Mouse (Mus musculus): ENCODE results near the gene Pcyt1a. TPM values are rescaled to one million over a fixed set of nuclear protein-coding genes. Genes with fewer than 3 reads are reported as not detected.

Pcyt1a gene
- total and polyA plus RNA-seq, 3 experiments, result 36.9 to 53.7 TPM; not detected in 1

- H3K27me3 ChIP-seq (ENCODE audit: control insufficient read depth in 1 of 2, insufficient read depth in 2 of 2, low read length in 2 of 2), result no peaks in the 10 kb centered on the region
- no peak overlapping the region for H3K9ac ChIP-seq (ENCODE audit: control insufficient read depth, low read depth, low read length, poor library complexity, severe bottlenecking)
- peak; percentile 42 for DNase-seq (ENCODE audit: low read depth, low spot score)
- peaks cover 8 to 44% of the 10 kb centered on the region in 2 experiments for H3K36me3 ChIP-seq (ENCODE audit: control insufficient read depth in 1 of 2, insufficient read depth in 2 of 2, low read length in 2 of 2)
- no peaks in the 10 kb centered on the region for H3K79me2 ChIP-seq (ENCODE audit: control insufficient read depth, insufficient read depth, low read length, poor library complexity)
- TF ChIP-seq GATA1 (IDR thresholded peaks at IDR 0.05; ENCODE audit: low read depth, low read length) (peak; percentile 75), EP300 (IDR thresholded peaks at IDR 0.05; ENCODE audit: low read depth in 1 of 2, low read length in 2 of 2) (peak; percentile 86 to 87), RCOR1 (IDR thresholded peaks at IDR 0.05; ENCODE audit: low read depth, low read length) (peak; percentile 70), CHD2 (IDR thresholded peaks at IDR 0.05; ENCODE audit: low read length) (no peak), ETS1 (IDR thresholded peaks at IDR 0.05; ENCODE audit: low read depth, low read length) (0 out of 2 replicates have a peak, but pooled peaks have one; percentile 15), KAT2A (conservative IDR thresholded peaks at IDR 0.05; ENCODE audit: low read depth, low read length) (peak; percentile 21; the same call in 1 of the 2 replicates), HCFC1 (IDR thresholded peaks at IDR 0.05; ENCODE audit: low read depth, low read length) (no peak), USF2 (IDR thresholded peaks at IDR 0.05; ENCODE audit: borderline replicate concordance in 1 of 2, insufficient read depth in 1 of 2, low read depth in 1 of 2, low read length in 2 of 2) (no peak), TCF12 (IDR thresholded peaks at IDR 0.05; ENCODE audit: low read depth, low read length) (peak; percentile 78), SIN3A (IDR thresholded peaks at IDR 0.05; ENCODE audit: low read length) (peak; percentile 50; the same call in 1 of the 2 replicates), MYB (IDR thresholded peaks at IDR 0.05; ENCODE audit: low read depth, low read length) (peak; percentile 70)
- peak overlapping the region; percentile 61; the same call in 1 of the 2 replicates for H3K27ac ChIP-seq (ENCODE audit: control insufficient read depth, low read depth, low read length)
- H3K4me1 ChIP-seq (ENCODE audit: control insufficient read depth in 1 of 2, insufficient read depth in 2 of 2, low read length in 2 of 2), result peaks cover 11 to 25% of the 10 kb centered on the region in 2 experiments
- H3K9me3 ChIP-seq (replicated peaks; ENCODE audit: insufficient read depth, low read length), result no peaks in the 10 kb centered on the region
- H3K4me3 ChIP-seq (ENCODE audit: control insufficient read depth in 1 of 2, insufficient read depth in 1 of 2, low read depth in 2 of 2, low read length in 2 of 2), result no peak overlapping the region
Observed at GRCm38 (mm10) chr16:32389049-32389448, 41.7 kb upstream of the Pcyt1a start.

GRCm38 (mm10) chr16:32389841-32390240 lies 40.9 kb upstream of the Pcyt1a start:
- TF ChIP-seq TBP (IDR thresholded peaks at IDR 0.05; ENCODE audit: low read depth, low read length), result no peak
- no peak for TF ChIP-seq TCF12 (IDR thresholded peaks at IDR 0.05; ENCODE audit: low read depth, low read length)
- no peak for TF ChIP-seq RAD21 (IDR thresholded peaks at IDR 0.05; ENCODE audit: low read depth, low read length)
- TF ChIP-seq HCFC1 (IDR thresholded peaks at IDR 0.05; ENCODE audit: low read depth, low read length), result no peak
- TF ChIP-seq MYC (IDR thresholded peaks at IDR 0.05; ENCODE audit: low read depth, low read length), result no peak
- TF ChIP-seq MXI1 (IDR thresholded peaks at IDR 0.05; ENCODE audit: low read depth, low read length), result no peak
- TF ChIP-seq CTCF (IDR thresholded peaks at IDR 0.05 in 2 of 3, conservative IDR thresholded peaks at IDR 0.05 in 1 of 3; ENCODE audit: control insufficient read depth in 1 of 3, insufficient read depth in 1 of 3, low read depth in 2 of 3, low read length in 3 of 3, poor library complexity in 1 of 3, severe bottlenecking in 1 of 3), result no peak
- TF ChIP-seq EP300 (IDR thresholded peaks at IDR 0.05; ENCODE audit: low read depth in 1 of 2, low read length in 2 of 2), result no peak

More at GRCm38 (mm10) chr16:32389841-32390240, 40.9 kb upstream of the Pcyt1a start:
- H3K4me1 ChIP-seq (ENCODE audit: control insufficient read depth in 1 of 2, insufficient read depth in 2 of 2, low read length in 2 of 2), result peaks cover 7 to 20% of the 10 kb centered on the region in 2 experiments
- no peaks in the 10 kb centered on the region for H3K27me3 ChIP-seq (ENCODE audit: control insufficient read depth in 1 of 2, insufficient read depth in 2 of 2, low read length in 2 of 2)
- peaks cover 6 to 38% of the 10 kb centered on the region in 2 experiments for H3K36me3 ChIP-seq (ENCODE audit: control insufficient read depth in 1 of 2, insufficient read depth in 2 of 2, low read length in 2 of 2)
- H3K79me2 ChIP-seq (ENCODE audit: control insufficient read depth, insufficient read depth, low read length, poor library complexity), result no peaks in the 10 kb centered on the region
- H3K27ac ChIP-seq (ENCODE audit: control insufficient read depth, low read depth, low read length), result no peak overlapping the region
- no peak for DNase-seq (ENCODE audit: low read depth, low spot score)
- no peak overlapping the region for H3K4me3 ChIP-seq (ENCODE audit: control insufficient read depth in 1 of 2, insufficient read depth in 1 of 2, low read depth in 2 of 2, low read length in 2 of 2)
- no peak overlapping the region for H3K9ac ChIP-seq (ENCODE audit: control insufficient read depth, low read depth, low read length, poor library complexity, severe bottlenecking)
- H3K9me3 ChIP-seq (replicated peaks; ENCODE audit: insufficient read depth, low read length), result no peaks in the 10 kb centered on the region

All from MEL (cell line).